Mouse (Mus musculus) liver, postnatal 0 days (tissue): ENCODE results near the gene Cyp2d9. TPM values are rescaled to one million over a fixed set of nuclear protein-coding genes. Genes with fewer than 3 reads are reported as not detected.
"Not testable (repeated sequence)": the region's sequence is repeated elsewhere in the genome, so short reads cannot be mapped to it uniquely, and the experiment has no call there.

Experiments
- ATAC-seq: fragments of 200-750 bp; cut with Nextera tagmentation; 2 replicates; pipeline ENCODE4 v1.8.0; 2017; ENCODE audit warnings: mild to moderate bottlenecking, moderate library complexity
- DNase-seq: peaks from one replicate; pipeline ENCODE4 v3.0.0-alpha.2; 2016
- H3K27ac ChIP-seq: fragments of 300-500 bp; sonication (generic); 2 replicates; pipeline ENCODE4 v1.5.1; 2014; ENCODE audit warnings: antibody characterized with exemption, moderate library complexity, mild to moderate bottlenecking, low read depth
- H3K27me3 ChIP-seq: fragments of 300-500 bp; sonication (generic); 2 replicates; pipeline ENCODE4 v1.6.1; 2014; ENCODE audit warnings: low read length, control low read depth, mixed read lengths; ENCODE audit not compliant: insufficient read depth
- H3K36me3 ChIP-seq: fragments of 300-500 bp; sonication (generic); replicated peaks from 2 replicates; pipeline ENCODE4 v1.6.1; 2014; ENCODE audit warnings: mild to moderate bottlenecking, control low read depth, low read length, moderate library complexity, mixed read lengths; ENCODE audit not compliant: insufficient read depth
- H3K4me1 ChIP-seq: fragments of 300-500 bp; sonication (generic); 2 replicates; pipeline ENCODE4 v1.6.1; 2014; ENCODE audit warnings: antibody characterized with exemption, mild to moderate bottlenecking, control low read depth; ENCODE audit not compliant: insufficient read depth
- H3K4me2 ChIP-seq: fragments of 300-500 bp; sonication (generic); 2 replicates; pipeline ENCODE4 v1.6.1; 2014; ENCODE audit warnings: low read depth, mild to moderate bottlenecking, low read length, moderate library complexity, mixed read lengths
- H3K4me3 ChIP-seq: fragments of 300-500 bp; sonication (generic); 2 replicates; pipeline ENCODE4 v1.5.1; 2014; ENCODE audit warnings: low read depth, low read length
- H3K9ac ChIP-seq: fragments of 300-500 bp; sonication (generic); replicated peaks from 2 replicates; pipeline ENCODE4 v1.6.1; 2014; ENCODE audit warnings: mild to moderate bottlenecking, moderate library complexity
- H3K9me3 ChIP-seq: fragments of 300-500 bp; sonication (generic); 2 replicates; pipeline ENCODE4 v1.6.1; 2016; ENCODE audit warnings: mild to moderate bottlenecking, control low read depth, low read length, mixed read lengths
- CTCF ChIP-seq: sonication (generic); IDR thresholded peaks from 2 replicates; pipeline ENCODE4 v1.5.1; 2016; ENCODE audit warnings: antibody characterized with exemption, low read depth
- EP300 ChIP-seq: IDR thresholded peaks from 2 replicates; pipeline ENCODE4 v1.6.1; 2016; ENCODE audit warnings: antibody characterized with exemption, low read depth, mild to moderate bottlenecking
- WGBS: fragments of 180-500 bp; shearing (Covaris S2); extraction: QIAGEN DNeasy Blood & Tissue Kit; methylation state at CpG from one replicate; pipeline ENCODE4 v1.1.7; 2014; ENCODE audit not compliant: insufficient replicate concordance; 5-methylcytosine and 5-hydroxymethylcytosine counted together
- polyA plus RNA-seq: library from polyadenylated mRNA; unstranded; fragments of >200 nt; fragmentation: Nextera tagmentation; extraction: Ambion mirVana; gene quantifications from 2 replicates; pipeline ENCODE4 v1.2.1, GENCODE M21; 2015

Cyp2d9 gene
- 216 and 246 TPM in 2 replicates for polyA plus RNA-seq

DNA sequence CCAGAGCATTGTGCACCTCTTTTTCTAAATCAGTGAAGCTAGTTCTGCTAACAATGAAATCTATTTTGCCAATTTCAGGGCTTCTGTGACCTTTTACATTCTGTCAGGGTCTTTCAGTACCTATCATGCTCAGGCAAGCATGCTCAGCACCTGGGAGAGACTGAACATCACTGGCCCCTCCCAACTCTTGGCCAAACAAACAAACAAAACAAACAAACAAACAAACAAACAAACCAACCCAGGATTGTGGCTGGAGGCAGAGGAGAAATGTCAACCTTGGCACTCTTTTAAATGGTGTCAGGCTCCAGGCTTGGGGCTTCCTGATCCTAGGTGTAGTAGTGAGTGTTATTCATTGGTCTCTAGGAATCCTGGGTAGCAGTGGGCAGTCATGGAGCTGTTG is at the start of gene Cyp2d9:
TSS of gene Cyp2d9 (plus strand) at position 301 of the 400 bp plus-strand sequence.
- Histone ChIP-seq H3K4me2 (no peak within 1 kb of the TSS), H3K9ac (no peak within 1 kb of the TSS), H3K9me3 (peaks cover 3% of the 10 kb centered on the region; the same call in 1 of the 2 replicates), H3K27ac (no peak within 1 kb of the TSS), H3K4me1 (no peaks in the 10 kb centered on the region), H3K27me3 (no peaks in the 10 kb centered on the region), H3K4me3 (no peak within 1 kb of the TSS), H3K36me3 (no peaks in the 10 kb centered on the region)
- DNase-seq (no peak), ATAC-seq (no peak)
- no peak for TF ChIP-seq EP300
- TF ChIP-seq CTCF, result no peak

DNA sequence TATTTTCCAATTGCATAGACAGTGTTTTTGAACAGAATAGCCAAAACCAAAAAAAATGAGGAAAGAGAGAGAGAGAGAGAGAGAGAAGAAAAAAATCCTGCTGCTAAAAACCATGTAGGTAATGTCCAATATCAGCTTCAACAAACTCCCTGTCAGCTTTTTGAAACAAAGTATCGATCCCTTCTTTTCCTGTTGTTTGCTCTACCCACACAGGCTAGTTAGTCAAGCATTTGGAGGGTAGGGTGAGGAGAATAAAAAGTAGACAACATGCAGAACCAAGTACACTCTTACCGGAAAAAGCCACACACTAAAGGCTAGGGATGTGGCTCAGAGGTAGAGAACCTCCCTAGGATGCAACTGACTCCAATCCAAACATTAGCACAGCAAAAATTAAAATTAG is 47.5 kb upstream of the Cyp2d9 start:
- H3K36me3 ChIP-seq, result no peaks in the 10 kb centered on the region
- no peaks in the 10 kb centered on the region for H3K4me1 ChIP-seq
- H3K27ac ChIP-seq, result peak overlapping the region; percentile 53
- 48% methylated on average over 2 of the region's 2 CpGs for WGBS
- H3K4me3 ChIP-seq, result no peak overlapping the region
- no peak for TF ChIP-seq CTCF
- no peak for TF ChIP-seq EP300
- ATAC-seq, result peak; percentile 60; the same call in 1 of the 2 replicates
- no peaks in the 10 kb centered on the region for H3K27me3 ChIP-seq
- H3K4me2 ChIP-seq, result no peak overlapping the region
- no peaks in the 10 kb centered on the region for H3K9me3 ChIP-seq
- no peak overlapping the region for H3K9ac ChIP-seq
- DNase-seq, result no peak

DNA sequence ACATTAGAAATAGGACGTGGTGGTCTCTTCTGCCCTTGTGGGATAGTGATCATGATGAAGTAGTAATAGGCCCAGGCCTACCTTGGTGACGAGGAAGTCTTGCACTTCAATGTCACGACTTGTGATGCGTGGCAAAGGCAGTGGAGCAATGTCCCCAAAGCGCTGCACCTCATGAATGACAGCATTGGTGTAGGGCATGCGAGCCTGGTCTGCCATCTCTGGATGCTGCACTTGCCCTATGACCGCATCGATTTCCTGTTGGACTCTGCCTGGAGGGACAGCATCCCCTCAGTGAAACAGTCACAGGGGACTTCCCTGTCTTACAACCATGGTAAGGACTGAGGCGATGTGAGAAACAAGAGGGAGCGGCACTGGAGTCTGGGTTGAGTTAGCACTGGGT is 43.3 kb upstream of the Cyp2d9 start:
- H3K27ac ChIP-seq, H3K4me1 ChIP-seq, H3K36me3 ChIP-seq, H3K9me3 ChIP-seq, H3K4me3 ChIP-seq, H3K9ac ChIP-seq, H3K4me2 ChIP-seq, ATAC-seq, H3K27me3 ChIP-seq: not testable (repeated sequence)
- DNase-seq, result peak; percentile 12
- 84% methylated on average over 10 of the region's 10 CpGs for WGBS

DNA sequence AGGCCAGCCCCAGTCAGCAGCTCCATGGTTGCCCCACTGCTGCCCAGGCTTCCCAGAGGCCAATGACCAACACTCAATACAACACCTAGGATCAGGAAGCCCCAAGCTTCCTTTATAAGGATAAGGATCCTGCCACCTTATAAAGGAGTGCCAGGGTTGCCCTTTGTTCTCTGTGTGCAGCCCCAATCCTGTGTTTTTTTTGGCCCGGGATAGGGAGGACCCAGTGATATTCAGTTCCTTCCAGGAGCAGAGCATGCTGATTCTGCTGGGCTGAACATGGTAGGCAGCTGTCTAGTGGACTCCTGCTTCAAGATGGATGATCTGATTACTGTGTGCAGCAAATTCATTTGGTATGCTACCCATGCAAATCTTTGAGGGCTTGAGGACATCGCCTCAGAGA is 39.3 kb upstream of the Cyp2d9 start, which contains the start of gene Cyp2d11:
TSS of gene Cyp2d11 (minus strand) at position 101 of the 400 bp plus-strand sequence.
- H3K4me3 ChIP-seq, H3K4me1 ChIP-seq, H3K9ac ChIP-seq, H3K36me3 ChIP-seq, H3K9me3 ChIP-seq, ATAC-seq, H3K27ac ChIP-seq, H3K4me2 ChIP-seq, H3K27me3 ChIP-seq: not testable (repeated sequence)
- WGBS, result 70% methylated on average over 2 of the region's 2 CpGs
- peak; percentile 9 for DNase-seq

DNA sequence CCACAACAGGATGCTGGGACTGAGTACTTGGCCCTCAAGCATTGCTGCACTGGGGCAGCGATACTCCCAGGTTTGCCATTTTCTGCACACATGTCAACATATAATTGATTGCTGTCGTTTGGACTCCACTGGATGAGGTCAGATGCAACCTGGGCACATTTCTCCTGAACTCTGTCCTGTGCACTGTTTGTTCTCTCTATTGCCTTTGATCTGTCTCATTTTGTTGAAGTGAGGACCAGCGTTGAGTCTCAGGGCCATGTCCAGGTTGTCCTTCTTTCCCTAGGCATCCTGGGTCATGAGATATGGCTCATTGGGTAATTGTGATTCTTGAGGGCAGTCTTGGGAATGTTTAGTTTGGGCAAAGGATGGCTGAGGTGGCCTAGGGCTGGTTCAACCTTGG is 37.3 kb upstream of the Cyp2d9 start:
- peak; percentile 82 for ATAC-seq
- not testable (repeated sequence) for H3K27me3 ChIP-seq, H3K36me3 ChIP-seq, H3K4me2 ChIP-seq, H3K9ac ChIP-seq, H3K4me3 ChIP-seq, DNase-seq, H3K4me1 ChIP-seq, H3K9me3 ChIP-seq
- H3K27ac ChIP-seq, result peak overlapping the region; percentile 77
- peak; percentile 36; the same call in 1 of the 2 replicates for TF ChIP-seq EP300
- WGBS, result 51% methylated on average over 3 of the region's 3 CpGs

DNA sequence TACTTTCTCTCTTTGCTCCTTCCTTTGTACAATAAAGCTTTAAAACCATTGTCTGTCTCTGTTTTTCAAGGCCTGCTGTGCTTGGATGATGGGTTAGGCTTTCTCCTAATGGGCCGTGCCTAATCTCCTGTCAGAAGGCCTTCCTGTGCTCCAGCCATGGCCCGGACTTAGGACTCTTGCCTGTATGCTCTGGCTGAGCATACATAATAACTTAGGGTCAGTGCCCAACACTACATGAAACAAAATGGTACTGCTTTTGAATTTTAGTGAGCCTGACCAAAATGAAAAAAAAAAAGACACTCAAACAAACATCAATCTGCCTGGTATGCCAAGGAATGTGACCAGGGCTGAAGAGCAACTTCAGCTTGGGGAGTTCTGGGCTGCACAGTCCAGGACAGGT is 31.7 kb upstream of the Cyp2d9 start:
- Histone ChIP-seq H3K9me3 (no peaks in the 10 kb centered on the region), H3K27ac (no peak overlapping the region), H3K4me1 (no peaks in the 10 kb centered on the region), H3K4me3 (no peak overlapping the region), H3K9ac (no peak overlapping the region), H3K36me3 (no peaks in the 10 kb centered on the region), H3K4me2 (no peak overlapping the region), H3K27me3 (no peaks in the 10 kb centered on the region)
- TF ChIP-seq CTCF, result no peak
- no peak for TF ChIP-seq EP300
- WGBS, result 45% methylated on average over 2 of the region's 2 CpGs
- DNase-seq (no peak), ATAC-seq (no peak)

DNA sequence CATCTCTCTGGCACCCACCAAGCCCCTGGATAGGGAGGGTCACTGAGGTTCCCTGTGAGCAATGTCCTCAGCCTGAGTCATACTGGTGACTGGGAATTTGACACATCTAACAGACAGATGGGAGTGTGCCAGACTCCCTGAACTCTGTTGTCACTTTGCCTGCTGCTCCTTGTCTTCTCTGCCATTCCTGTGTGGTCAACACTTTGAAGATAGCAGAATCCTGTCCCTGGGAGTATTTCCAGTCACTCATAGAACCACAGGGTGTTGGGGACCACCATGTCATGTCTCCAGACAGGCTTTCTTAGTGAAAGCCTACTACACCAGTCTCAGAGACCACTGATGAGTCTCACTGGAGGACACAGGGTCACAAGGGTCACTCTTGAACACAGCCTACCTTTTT is 31.1 kb upstream of the Cyp2d9 start:
- H3K36me3 ChIP-seq, result no peaks in the 10 kb centered on the region
- H3K27me3 ChIP-seq, result no peaks in the 10 kb centered on the region
- no peak overlapping the region for H3K27ac ChIP-seq
- no peaks in the 10 kb centered on the region for H3K4me1 ChIP-seq
- H3K4me2 ChIP-seq, result no peak overlapping the region
- H3K4me3 ChIP-seq, result no peak overlapping the region
- no peak for ATAC-seq
- H3K9me3 ChIP-seq, result no peaks in the 10 kb centered on the region
- H3K9ac ChIP-seq, result no peak overlapping the region
- DNase-seq, result no peak
- TF ChIP-seq EP300 (no peak), CTCF (no peak)
